Mouse (Mus musculus): Measurements from ENCODE around the gene Gng2. TPM values are rescaled to one million over a fixed set of nuclear protein-coding genes. Genes with fewer than 3 reads are reported as not detected.

The Gng2 gene
- total and polyA plus RNA-seq, 3 experiments: 3.3 to 17.2 TPM; not detected in 1

GRCm38 (mm10) chr14:20024888-20025719 lies 47.7 kb upstream of the Gng2 start (continued):
- TF ChIP-seq MEF2A (IDR thresholded peaks at IDR 0.05; ENCODE audit: extremely low read depth, insufficient replicate concordance, low read depth, low read length, poor library complexity, severe bottlenecking) (no peak), POLR2A (IDR thresholded peaks at IDR 0.05; ENCODE audit: control insufficient read depth in 1 of 2, insufficient read depth in 1 of 2, low read depth in 1 of 2, low read length in 2 of 2, poor library complexity in 1 of 2) (peak in 1 of 2 experiments; percentile 46; a peak in 1 of 4 replicates), MYB (IDR thresholded peaks at IDR 0.05; ENCODE audit: low read depth, low read length) (no peak), GABPA (IDR thresholded peaks at IDR 0.05; ENCODE audit: low read depth, low read length) (no peak), GATA1 (IDR thresholded peaks at IDR 0.05; ENCODE audit: low read depth, low read length) (peak; percentile 45; the same call in 1 of the 2 replicates), UBTF (IDR thresholded peaks at IDR 0.05; ENCODE audit: borderline replicate concordance, insufficient read depth, low read depth, low read length) (no peak), NRF1 (IDR thresholded peaks at IDR 0.05; ENCODE audit: insufficient read depth, low read depth, low read length, poor library complexity, severe bottlenecking) (no peak), MAFK (IDR thresholded peaks at IDR 0.05; ENCODE audit: borderline replicate concordance, low read depth, low read length) (no peak), HCFC1 (IDR thresholded peaks at IDR 0.05; ENCODE audit: low read depth, low read length) (no peak; the same call in 1 of the 2 replicates), ZNF384 (IDR thresholded peaks at IDR 0.05; ENCODE audit: low read depth, low read length) (no peak), POLR2AphosphoS5 (IDR thresholded peaks at IDR 0.05; ENCODE audit: borderline replicate concordance, low read depth, low read length) (no peak), KAT2A (conservative IDR thresholded peaks at IDR 0.05; ENCODE audit: low read depth, low read length) (no peak)

GRCm38 (mm10) chr14:20023939-20024338 lies 46.5 kb upstream of the Gng2 start:
- Histone ChIP-seq H3K4me1 (ENCODE audit: control insufficient read depth in 1 of 2, insufficient read depth in 2 of 2, low read length in 2 of 2) (peaks cover 5 to 12% of the 10 kb centered on the region in 2 experiments), H3K27ac (ENCODE audit: control insufficient read depth, low read depth, low read length) (no peak overlapping the region), H3K9me3 (replicated peaks; ENCODE audit: insufficient read depth, low read length) (no peaks in the 10 kb centered on the region), H3K4me3 (ENCODE audit: control insufficient read depth in 1 of 2, insufficient read depth in 1 of 2, low read depth in 2 of 2, low read length in 2 of 2) (no peak overlapping the region), H3K79me2 (ENCODE audit: control insufficient read depth, insufficient read depth, low read length, poor library complexity) (no peaks in the 10 kb centered on the region), H3K27me3 (ENCODE audit: control insufficient read depth in 1 of 2, insufficient read depth in 2 of 2, low read length in 2 of 2) (peaks cover 0 to 3% of the 10 kb centered on the region in 2 experiments), H3K9ac (ENCODE audit: control insufficient read depth, low read depth, low read length, poor library complexity, severe bottlenecking) (no peak overlapping the region), H3K36me3 (ENCODE audit: control insufficient read depth in 1 of 2, insufficient read depth in 2 of 2, low read length in 2 of 2) (peaks cover 0 to 8% of the 10 kb centered on the region in 2 experiments; a peak in 2 of 4 replicates)
- TF ChIP-seq UBTF (IDR thresholded peaks at IDR 0.05; ENCODE audit: borderline replicate concordance, insufficient read depth, low read depth, low read length) (no peak), MYC (IDR thresholded peaks at IDR 0.05; ENCODE audit: low read depth, low read length) (no peak), RAD21 (IDR thresholded peaks at IDR 0.05; ENCODE audit: low read depth, low read length) (no peak), RCOR1 (IDR thresholded peaks at IDR 0.05; ENCODE audit: low read depth, low read length) (no peak), E2F4 (IDR thresholded peaks at IDR 0.05; ENCODE audit: borderline replicate concordance, low read depth, low read length) (no peak), ZKSCAN1 (IDR thresholded peaks at IDR 0.05; ENCODE audit: low read depth, low read length) (no peak), MAX (IDR thresholded peaks at IDR 0.05; ENCODE audit: low read length) (no peak), NRF1 (IDR thresholded peaks at IDR 0.05; ENCODE audit: insufficient read depth, low read depth, low read length, poor library complexity, severe bottlenecking) (no peak), ZNF384 (IDR thresholded peaks at IDR 0.05; ENCODE audit: low read depth, low read length) (no peak), SIN3A (IDR thresholded peaks at IDR 0.05; ENCODE audit: low read length) (no peak)
- DNase-seq (ENCODE audit: low read depth, low spot score): no peak
